In the genomic region with DNA sequence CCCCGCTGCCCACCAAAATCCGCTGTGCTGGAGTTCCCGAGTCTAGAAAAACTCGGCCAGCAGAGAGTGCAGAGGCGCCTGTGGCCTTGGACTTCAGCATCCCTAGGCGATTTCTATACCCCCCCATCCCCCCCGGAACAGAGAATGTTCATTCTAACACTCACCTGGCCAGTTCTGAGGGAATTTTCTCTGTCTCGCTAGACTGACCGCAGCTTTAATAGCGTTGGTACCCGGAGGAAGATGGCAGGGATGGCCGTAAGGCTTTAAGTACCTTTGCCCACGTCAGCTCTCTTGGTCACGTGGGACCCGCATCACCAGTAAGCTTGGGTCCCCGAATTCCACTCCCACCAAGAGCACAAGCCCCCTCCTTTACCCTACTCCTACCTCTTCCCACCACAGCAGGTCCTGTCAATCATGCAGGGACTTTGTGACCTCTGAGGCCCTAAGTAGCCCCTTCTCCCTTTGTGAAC, we compare ENCODE assay signal across 8 mouse cellular contexts. TPM values are rescaled to one million over a fixed set of nuclear protein-coding genes. Genes with fewer than 3 reads are reported as not detected.
DNase-seq lines count a peak whose midpoint lies in the region; ATAC-seq and TF ChIP-seq lines count a peak whose summit lies in the region.

A gene (minus strand): TSS at position 467 of the 470 bp plus-strand sequence.

- H3K4me1 ChIP-seq in ES-Bruce4 (ENCODE audit: control insufficient read depth, insufficient read depth, low read length): no peaks in the 10 kb centered on the region
- no peaks in the 10 kb centered on the region for H3K4me1 ChIP-seq in bone marrow, adult 2 months (ENCODE audit: control insufficient read depth, insufficient read depth, low read length)
- no peaks in the 10 kb centered on the region for H3K4me1 ChIP-seq in embryonic fibroblast, embryonic 13.5 days (ENCODE audit: control insufficient read depth, insufficient read depth, low read length)
- H3K4me1 ChIP-seq in heart, embryonic 15.5 days (replicated peaks): peaks cover 2% of the 10 kb centered on the region; the same call in 1 of the 2 replicates
- H3K4me1 ChIP-seq in liver, embryonic 13.5 days (replicated peaks): 0 out of 2 replicates have a peak, but pooled peaks cover 3% of the 10 kb centered on the region

- DNase-seq in kidney, postnatal 10 days: peak; percentile 70
- peak; percentile 18 for DNase-seq in liver, embryonic 13.5 days
- DNase-seq in natural killer cell, adult 2 months (ENCODE audit: low spot score in 2 of 2): peak; percentile 28 to 39
- DNase-seq in testis, postnatal 14 days (ENCODE audit: low spot score): peak; percentile 41

- no peaks in the 10 kb centered on the region for H3K9me3 ChIP-seq in ES-Bruce4 (replicated peaks; ENCODE audit: control insufficient read depth, insufficient read depth, low read length, poor library complexity, severe bottlenecking)
- no peaks in the 10 kb centered on the region for H3K9me3 ChIP-seq in heart, embryonic 15.5 days (replicated peaks)
- no peaks in the 10 kb centered on the region for H3K9me3 ChIP-seq in liver, embryonic 13.5 days (replicated peaks)

- H3K4me2 ChIP-seq in heart, embryonic 15.5 days: peak within 1 kb of the TSS; percentile 65
- peak within 1 kb of the TSS; percentile 71 for H3K4me2 ChIP-seq in liver, embryonic 13.5 days

- H3K27ac ChIP-seq in ES-Bruce4 (ENCODE audit: insufficient read depth, low read length): no peak within 1 kb of the TSS
- H3K27ac ChIP-seq in bone marrow, adult 2 months (ENCODE audit: control insufficient read depth, insufficient read depth, low read depth, low read length, poor library complexity): no peak within 1 kb of the TSS
- H3K27ac ChIP-seq in embryonic fibroblast, embryonic 13.5 days (ENCODE audit: insufficient read depth, low read length): peak within 1 kb of the TSS; percentile 27; the same call in 1 of the 2 replicates
- peak within 1 kb of the TSS; percentile 74 for H3K27ac ChIP-seq in heart, embryonic 15.5 days
- H3K27ac ChIP-seq in liver, embryonic 13.5 days: no peak within 1 kb of the TSS

- peak within 1 kb of the TSS; percentile 82 for H3K4me3 ChIP-seq in ES-Bruce4 (ENCODE audit: low read depth, low read length)
- peak within 1 kb of the TSS; percentile 55 for H3K4me3 ChIP-seq in bone marrow, adult 2 months (replicated peaks; ENCODE audit: control insufficient read depth, low read depth, low read length)
- H3K4me3 ChIP-seq in embryonic fibroblast, embryonic 13.5 days (ENCODE audit: insufficient read depth, low read length): peak within 1 kb of the TSS; percentile 84
- H3K4me3 ChIP-seq in heart, embryonic 15.5 days: peak within 1 kb of the TSS; percentile 60
- peak within 1 kb of the TSS; percentile 58 for H3K4me3 ChIP-seq in liver, embryonic 13.5 days (replicated peaks)

- H3K27me3 ChIP-seq in ES-Bruce4 (ENCODE audit: control insufficient read depth, insufficient read depth, low read length, poor library complexity, severe bottlenecking): no peaks in the 10 kb centered on the region; the same call in 1 of the 2 replicates
- no peaks in the 10 kb centered on the region for H3K27me3 ChIP-seq in heart, embryonic 15.5 days
- H3K27me3 ChIP-seq in liver, embryonic 13.5 days: no peaks in the 10 kb centered on the region

- peaks cover 6% of the 10 kb centered on the region; the same call in 1 of the 2 replicates for H3K36me3 ChIP-seq in ES-Bruce4 (ENCODE audit: control insufficient read depth, insufficient read depth, low read length, poor library complexity, severe bottlenecking)
- H3K36me3 ChIP-seq in heart, embryonic 15.5 days: peaks cover 9% of the 10 kb centered on the region
- no peaks in the 10 kb centered on the region for H3K36me3 ChIP-seq in liver, embryonic 13.5 days

- H3K9ac ChIP-seq in ES-Bruce4 (ENCODE audit: low read depth, poor library complexity, severe bottlenecking): peak within 1 kb of the TSS; percentile 73
- H3K9ac ChIP-seq in heart, embryonic 15.5 days: peak within 1 kb of the TSS; percentile 65
- H3K9ac ChIP-seq in liver, embryonic 13.5 days: peak within 1 kb of the TSS; percentile 60

- 7% methylated on average over 16 of the region's 16 CpGs for WGBS in bone marrow, adult 2 months
- 7% methylated on average over 15 of the region's 16 CpGs for WGBS in heart, embryonic 15.5 days
- WGBS in liver, embryonic 13.5 days (ENCODE audit: insufficient replicate concordance): 14% methylated on average over 16 of the region's 16 CpGs

- TF ChIP-seq EP300 in ES-Bruce4 (IDR thresholded peaks at IDR 0.05; ENCODE audit: insufficient read depth, low read depth, low read length): no peak

- ATAC-seq in heart, embryonic 15.5 days (replicated peaks; ENCODE audit: insufficient number of reproducible peaks, insufficient read depth, low FRiP score, low read depth): peak; percentile 86
- peak; percentile 76 for ATAC-seq in liver, embryonic 13.5 days (ENCODE audit: low read depth)

- TF ChIP-seq CTCF in ES-Bruce4 (IDR thresholded peaks at IDR 0.05; ENCODE audit: low read depth, low read length): no peak
- TF ChIP-seq CTCF in bone marrow, adult 2 months (IDR thresholded peaks at IDR 0.05; ENCODE audit: control insufficient read depth, insufficient read depth, low read length): no peak
- no peak for TF ChIP-seq CTCF in embryonic fibroblast, embryonic 13.5 days (IDR thresholded peaks at IDR 0.05; ENCODE audit: borderline replicate concordance, insufficient read depth, low read length)

- no peak for TF ChIP-seq POLR2A in ES-Bruce4 (IDR thresholded peaks at IDR 0.05; ENCODE audit: insufficient read depth, low read length)
- no peak for TF ChIP-seq POLR2A in bone marrow, adult 2 months (IDR thresholded peaks at IDR 0.05; ENCODE audit: borderline replicate concordance, control insufficient read depth, low read depth, low read length)
- peak; percentile 95 for TF ChIP-seq POLR2A in embryonic fibroblast, embryonic 13.5 days (IDR thresholded peaks at IDR 0.05; ENCODE audit: low read depth, low read length)

RNA-seq across cellular contexts. Expression of the gene that starts here (rescaled TPM):
- 32.3 and 34.0 TPM in 2 replicates for polyA plus RNA-seq in ES-Bruce4 (2011; ENCODE audit: insufficient read depth, insufficient read length, low read depth, missing spikeins)
- 3.1 and 6.5 TPM in 2 replicates for polyA plus RNA-seq in bone marrow, adult 2 months (2011; ENCODE audit: insufficient read depth, insufficient read length, low replicate concordance, missing spikeins)
- polyA plus RNA-seq in embryonic fibroblast, embryonic 13.5 days (2011; ENCODE audit: insufficient read length, low read depth, missing spikeins): 108 and 127 TPM in 2 replicates
- polyA plus RNA-seq in heart, embryonic 15.5 days (2015; fragmentation: Nextera tagmentation; extraction: Ambion mirVana): 53.9 and 57.3 TPM in 2 replicates
- 12.0 and 13.8 TPM in 2 replicates for polyA plus RNA-seq in liver, embryonic 13.5 days (2015; fragmentation: Nextera tagmentation; extraction: Ambion mirVana)

Comparison
In these comparisons a context has a peak if more than half of its experiments do, and no peak if none do; other contexts are left out.
1. H3K27ac ChIP-seq: peak in embryonic fibroblast, embryonic 13.5 days (single experiment) and heart, embryonic 15.5 days (single experiment); none in ES-Bruce4 (single experiment), bone marrow, adult 2 months (single experiment) and liver, embryonic 13.5 days (single experiment).
2. DNase-seq: peak in every context shown above with its lines; median percentile 70 in kidney, postnatal 10 days; 41 in testis, postnatal 14 days; 34 in natural killer cell, adult 2 months; 18 in liver, embryonic 13.5 days.
3. Peak in every context shown above with its lines, with median percentiles within 50 percentile points of each other: H3K4me3 ChIP-seq and H3K9ac ChIP-seq.